Mouse (Mus musculus) liver, embryonic 14.5 days (tissue): ENCODE measurements around the gene Ndufaf1. TPM values are rescaled to one million over a fixed set of nuclear protein-coding genes. Genes with fewer than 3 reads are reported as not detected.

Source experiments
- ATAC-seq: fragments of 200-750 bp; cut with Nextera tagmentation; 2 replicates; pipeline ENCODE4 v1.8.0; 2017; ENCODE audit warnings: moderate number of reproducible peaks, mild to moderate bottlenecking, moderate library complexity; ENCODE audit not compliant: insufficient read depth
- DNase-seq, 3 experiments: peaks; one replicate each; pipeline ENCODE4 v3.0.0-alpha.2; 2012 to 2013; ENCODE audit warnings: low read depth in 3 of 3, low spot score in 3 of 3
- H3K27ac ChIP-seq: fragments of 300-500 bp; sonication (generic); 2 replicates; pipeline ENCODE4 v1.5.1; 2014; ENCODE audit warnings: moderate library complexity, mild to moderate bottlenecking, control low read depth, inconsistent platforms
- H3K27me3 ChIP-seq: fragments of 300-500 bp; sonication (generic); 2 replicates; pipeline ENCODE4 v1.6.1; 2014; ENCODE audit warnings: mild to moderate bottlenecking, low read length, moderate library complexity; ENCODE audit not compliant: control insufficient read depth, insufficient read depth
- H3K36me3 ChIP-seq: fragments of 300-500 bp; sonication (generic); replicated peaks from 2 replicates; pipeline ENCODE4 v1.6.1; 2014; ENCODE audit warnings: low read depth; ENCODE audit not compliant: control insufficient read depth, insufficient read depth
- H3K4me1 ChIP-seq, 2 experiments: fragments of 200-500 bp in 1 of 2; fragments of 300-500 bp in 1 of 2; sonication (generic) in 1 of 2; replicated peaks; 2 replicates each; pipeline ENCODE4 v1.6.1; 2012 to 2014; ENCODE audit warnings: antibody characterized with exemption in 1 of 2, inconsistent platforms in 1 of 2, low read length in 1 of 2; ENCODE audit not compliant: control insufficient read depth in 2 of 2, insufficient read depth in 2 of 2
- H3K4me2 ChIP-seq: fragments of 300-500 bp; sonication (generic); 2 replicates; pipeline ENCODE4 v1.6.1; 2014; ENCODE audit warnings: low read depth, mild to moderate bottlenecking, control low read depth, moderate library complexity
- H3K4me3 ChIP-seq, 2 experiments: fragments of 200-500 bp in 1 of 2; fragments of 300-500 bp in 1 of 2; sonication (generic) in 1 of 2; 2 replicates each; pipeline ENCODE4 v1.5.1; 2012 to 2014; ENCODE audit warnings: low read depth in 2 of 2, low read length in 2 of 2, mild to moderate bottlenecking in 2 of 2, control low read depth in 1 of 2, inconsistent platforms in 1 of 2, moderate library complexity in 1 of 2; ENCODE audit not compliant: insufficient read depth in 1 of 2
- H3K9ac ChIP-seq: fragments of 300-500 bp; sonication (generic); replicated peaks from 2 replicates; pipeline ENCODE4 v1.6.1; 2014; ENCODE audit warnings: mild to moderate bottlenecking, control low read depth, moderate library complexity
- H3K9me3 ChIP-seq: fragments of 300-500 bp; sonication (generic); 2 replicates; pipeline ENCODE4 v1.6.1; 2016; ENCODE audit warnings: low read length, mixed read lengths; ENCODE audit not compliant: control insufficient read depth
- CTCF ChIP-seq: IDR thresholded peaks from 2 replicates; pipeline ENCODE4 v1.5.1; 2016; ENCODE audit warnings: antibody characterized with exemption, low read depth, control low read depth
- EP300 ChIP-seq: IDR thresholded peaks from 2 replicates; pipeline ENCODE4 v1.6.1; 2016; ENCODE audit warnings: antibody characterized with exemption, low read depth
- WGBS: fragments of 180-500 bp; shearing (Covaris S2); extraction: QIAGEN DNeasy Blood & Tissue Kit; methylation state at CpG from one replicate; pipeline ENCODE4 v1.1.7; 2014; ENCODE audit not compliant: insufficient replicate concordance; 5-methylcytosine and 5-hydroxymethylcytosine counted together
- polyA plus RNA-seq, 2 experiments: library from polyadenylated mRNA; depleted of rRNA in 1 of 2; stranded (reverse) in 1 of 2; unstranded in 1 of 2; fragments of >200 nt; fragmentation: Nextera tagmentation in 1 of 2; extraction: Ambion mirVana in 1 of 2; gene quantifications; 2 replicates each; pipeline versions ENCODE4 v1.2.1 to v1.2.3; 2012 to 2014

The Ndufaf1 gene
- polyA plus RNA-seq (2012; rRNA removed), result 7.1 and 11.7 TPM in 2 replicates
- 28.5 and 30.2 TPM in 2 replicates for polyA plus RNA-seq (2014; fragmentation: Nextera tagmentation; extraction: Ambion mirVana)

DNA sequence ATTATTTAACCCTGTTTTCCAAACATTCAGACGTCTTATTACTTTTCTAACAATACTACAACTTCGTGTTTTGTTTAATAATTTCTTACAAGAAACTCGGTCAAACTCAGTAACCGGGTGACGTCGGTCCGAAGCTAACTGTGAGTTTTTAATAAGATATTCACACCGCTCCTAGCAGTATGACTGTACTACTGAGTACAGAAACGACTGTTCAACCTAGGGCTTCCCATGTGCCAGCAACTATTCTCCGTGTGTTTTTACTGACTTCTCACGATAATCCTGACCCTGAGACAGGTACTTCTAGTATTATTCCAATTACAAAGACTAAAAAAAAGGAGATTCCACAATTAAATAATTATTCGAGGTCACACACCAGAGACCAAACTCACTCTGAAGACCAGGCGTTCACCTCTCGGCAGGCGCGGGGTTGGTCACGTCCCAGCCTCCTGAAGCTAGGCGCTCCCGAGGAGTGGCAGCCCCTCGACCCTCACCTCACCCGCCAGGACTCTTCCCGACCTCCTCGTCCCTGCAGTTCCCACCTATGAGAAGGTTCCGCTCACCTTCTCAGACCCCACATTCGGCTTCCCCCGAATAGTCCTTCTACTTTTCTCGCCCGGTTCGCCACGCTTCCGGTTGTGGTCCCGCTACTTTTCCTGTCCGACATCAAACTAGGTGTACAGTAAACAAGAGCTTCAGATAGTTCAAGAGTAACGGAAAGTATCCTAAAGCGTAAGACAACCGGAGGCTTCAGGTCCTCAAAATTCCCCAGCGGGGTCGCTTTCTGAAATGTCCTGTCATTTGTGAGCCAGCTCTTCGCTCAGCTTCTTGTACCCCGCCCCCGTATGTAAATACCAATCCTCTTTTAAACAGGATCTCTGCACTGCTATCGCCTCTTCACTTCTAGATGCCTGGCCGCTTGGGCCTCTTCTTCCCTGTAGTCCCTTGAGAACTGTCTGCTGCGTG lies at the start of gene Ndufaf1:
TSS of gene Ndufaf1 (minus strand) at position 608 of the 963 bp plus-strand sequence.
- 0 out of 2 replicates have a peak, but pooled peaks have one; percentile 6 for TF ChIP-seq EP300
- TF ChIP-seq CTCF, result no peak
- under 1% methylated on average over 44 of the region's 44 CpGs for WGBS
- H3K4me1 ChIP-seq, result peaks cover 7% of the 10 kb centered on the region in 2 experiments; a peak in 3 of 4 replicates
- H3K4me3 ChIP-seq, result peak within 1 kb of the TSS; percentile 83 to 97
- ATAC-seq (peak; percentile 86), DNase-seq (peak; percentile 71 to 73 (median 73))
- peak within 1 kb of the TSS; percentile 90 for H3K9ac ChIP-seq
- peak within 1 kb of the TSS; percentile 62 for H3K27ac ChIP-seq
- peaks cover 7% of the 10 kb centered on the region for H3K36me3 ChIP-seq
- no peaks in the 10 kb centered on the region for H3K27me3 ChIP-seq
- H3K9me3 ChIP-seq, result no peaks in the 10 kb centered on the region
- peak within 1 kb of the TSS; percentile 86 for H3K4me2 ChIP-seq

DNA sequence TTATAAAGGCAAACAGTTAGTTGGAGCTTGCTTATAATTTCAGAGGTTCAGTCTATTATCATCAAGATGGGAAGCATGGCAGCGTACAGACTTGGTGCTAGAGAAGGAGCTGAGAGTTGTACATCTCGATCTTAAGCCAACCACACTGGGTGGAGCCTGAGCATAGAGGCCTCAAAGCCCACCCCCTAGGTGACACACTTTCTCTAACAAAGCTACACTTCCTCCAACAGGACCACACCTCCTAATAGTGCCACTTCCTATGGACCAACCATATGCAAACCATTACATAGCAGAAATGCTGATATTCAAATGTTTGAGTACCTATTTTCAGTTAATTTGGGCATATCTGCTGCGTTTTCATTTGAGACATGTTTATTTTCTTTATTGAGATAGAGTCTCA lies 47.4 kb upstream of the Ndufaf1 start:
- DNase-seq, result no peak
- 67% methylated on average over 3 of the region's 3 CpGs for WGBS

DNA sequence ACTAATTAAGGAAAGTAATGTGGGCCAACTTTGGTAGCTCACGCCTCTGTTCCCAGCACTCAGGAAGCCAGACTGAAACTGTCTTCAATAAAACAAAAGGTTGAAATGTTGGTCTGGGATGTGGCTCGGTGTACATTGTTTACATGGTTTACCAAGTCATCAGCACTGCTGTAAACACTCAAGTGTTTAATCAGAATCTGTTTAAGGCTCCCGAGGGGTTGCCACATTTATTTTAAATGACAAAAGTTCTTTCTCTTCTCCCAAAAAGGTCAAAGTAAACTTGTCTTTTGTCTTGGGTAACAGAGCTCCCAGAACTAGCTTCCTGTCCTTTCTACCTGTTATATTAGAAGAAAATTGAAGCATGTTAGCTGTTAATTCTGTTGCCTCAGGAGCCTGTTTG lies 45.0 kb upstream of the Ndufaf1 start:
- Histone ChIP-seq H3K4me3 (no peak overlapping the region), H3K27me3 (no peaks in the 10 kb centered on the region), H3K4me1 (no peaks in the 10 kb centered on the region), H3K27ac (no peak overlapping the region), H3K4me2 (no peak overlapping the region), H3K9ac (no peak overlapping the region), H3K36me3 (peaks cover 13% of the 10 kb centered on the region), H3K9me3 (no peaks in the 10 kb centered on the region)
- 82% methylated on average over 3 of the region's 3 CpGs for WGBS
- TF ChIP-seq CTCF, result no peak
- TF ChIP-seq EP300, result no peak
- DNase-seq, result no peak
- no peak for ATAC-seq

More for the DNA sequence above, 47.4 kb upstream of the Ndufaf1 start:
- peaks cover 13% of the 10 kb centered on the region for H3K36me3 ChIP-seq
- H3K9me3 ChIP-seq, result no peaks in the 10 kb centered on the region
- H3K4me3 ChIP-seq, result no peak overlapping the region
- no peak for TF ChIP-seq CTCF
- TF ChIP-seq EP300, result no peak
- H3K9ac ChIP-seq, result no peak overlapping the region
- H3K4me2 ChIP-seq, result no peak overlapping the region
- ATAC-seq, result no peak
- H3K27ac ChIP-seq, result no peak overlapping the region
- no peaks in the 10 kb centered on the region for H3K27me3 ChIP-seq
- no peaks in the 10 kb centered on the region for H3K4me1 ChIP-seq

DNA sequence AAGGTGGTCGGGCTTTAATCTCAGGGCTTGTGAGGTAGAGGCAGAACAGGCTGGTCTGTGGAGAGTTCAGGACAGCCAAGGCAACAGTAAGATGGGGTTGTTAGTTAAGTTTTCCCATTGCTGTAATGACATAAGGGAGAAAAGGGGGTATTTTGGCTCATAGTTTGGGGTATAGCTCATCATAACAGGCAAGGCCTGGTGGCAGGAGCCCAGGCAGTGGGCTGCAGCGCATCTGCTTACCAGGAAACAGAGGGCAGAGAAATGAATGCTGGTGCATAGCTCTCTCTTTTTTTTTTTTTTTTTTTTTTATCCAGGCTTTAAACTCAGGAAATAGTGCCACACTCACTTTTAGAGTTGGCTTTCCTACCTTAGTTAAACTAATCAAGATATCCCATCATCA lies 40.5 kb upstream of the Ndufaf1 start:
- DNase-seq (no peak), ATAC-seq (no peak)
- Histone ChIP-seq H3K27ac (no peak overlapping the region), H3K27me3 (no peaks in the 10 kb centered on the region), H3K4me2 (no peak overlapping the region), H3K9me3 (no peaks in the 10 kb centered on the region), H3K9ac (no peak overlapping the region), H3K4me3 (no peak overlapping the region), H3K4me1 (no peaks in the 10 kb centered on the region), H3K36me3 (peaks cover 16% of the 10 kb centered on the region)
- no peak for TF ChIP-seq EP300
- TF ChIP-seq CTCF, result no peak
- 83% methylated on average over 2 of the region's 2 CpGs for WGBS

- DNase-seq (no peak), ATAC-seq (no peak)
- 79% methylated on average over 3 of the region's 3 CpGs for WGBS
- no peaks in the 10 kb centered on the region for H3K9me3 ChIP-seq
- H3K27me3 ChIP-seq, result no peaks in the 10 kb centered on the region
- H3K9ac ChIP-seq, result no peak overlapping the region
- peaks cover 5% of the 10 kb centered on the region; the same call in 1 of the 2 replicates for H3K36me3 ChIP-seq
- TF ChIP-seq EP300 (no peak), CTCF (no peak)
- H3K4me1 ChIP-seq, result no peaks in the 10 kb centered on the region
- no peak overlapping the region for H3K27ac ChIP-seq
- H3K4me3 ChIP-seq, result no peak overlapping the region
- H3K4me2 ChIP-seq, result no peak overlapping the region
These were observed 37.3 kb upstream of the Ndufaf1 start for GRCm38 (mm10) chr2:119699962-119700361.
